Mouse (Mus musculus) 3134 (cell line): ENCODE data around the gene Cemip.

Experiments
- DNase-seq: peaks from one replicate; pipeline ENCODE4 v3.0.0-alpha.2; 2011; ENCODE audit warnings: low spot score; ENCODE audit not compliant: insufficient read length; ENCODE audit errors: extremely low read depth

Cemip gene

GRCm38 (mm10) chr7:83976413-83976958 lies 109.8 kb downstream of the Cemip start:
- DNase-seq, result peak; percentile 36

- DNase-seq, result peak; percentile 16
Observed at GRCm38 (mm10) chr7:83975283-83975682, 111.0 kb downstream of the Cemip start.

GRCm38 (mm10) chr7:83972485-83972884 lies 113.8 kb downstream of the Cemip start:
- DNase-seq, result no peak

GRCm38 (mm10) chr7:83966047-83966818 lies 120.1 kb downstream of the Cemip start:
- DNase-seq, result no peak

- no peak for DNase-seq
Observed at GRCm38 (mm10) chr7:83965181-83965580, 121.1 kb downstream of the Cemip start.

GRCm38 (mm10) chr7:83952511-83952910 lies 133.8 kb downstream of the Cemip start:
- peak; percentile 69 for DNase-seq

- no peak for DNase-seq
Observed at GRCm38 (mm10) chr7:83951327-83951726, 135.0 kb downstream of the Cemip start.

GRCm38 (mm10) chr7:83949662-83950061 lies 136.6 kb downstream of the Cemip start:
- no peak for DNase-seq

- no peak for DNase-seq
Observed at GRCm38 (mm10) chr7:83948743-83949142, 137.6 kb downstream of the Cemip start.

- DNase-seq, result peak; percentile 52
Observed at GRCm38 (mm10) chr7:83941701-83942101, 144.6 kb downstream of the Cemip start.

- no peak for DNase-seq
Observed at GRCm38 (mm10) chr7:83940136-83940535, 146.2 kb downstream of the Cemip start.

GRCm38 (mm10) chr7:83939017-83939721 lies 147.1 kb downstream of the Cemip start:
- DNase-seq, result peak; percentile 57

- no peak for DNase-seq
Observed at GRCm38 (mm10) chr7:83921637-83922036, 164.7 kb downstream of the Cemip start.

GRCm38 (mm10) chr7:83920241-83920640 lies 166.1 kb downstream of the Cemip start:
- no peak for DNase-seq

- DNase-seq, result no peak
Observed at GRCm38 (mm10) chr7:83914566-83914965, 171.7 kb downstream of the Cemip start.

GRCm38 (mm10) chr7:83913995-83914394 lies 172.3 kb downstream of the Cemip start:
- no peak for DNase-seq

- DNase-seq, result no peak
Observed at GRCm38 (mm10) chr7:83913405-83913932, 172.8 kb downstream of the Cemip start.

- no peak for DNase-seq
Observed at GRCm38 (mm10) chr7:83911909-83912308, 174.4 kb downstream of the Cemip start.

- no peak for DNase-seq
Observed at GRCm38 (mm10) chr7:83904831-83905230, 181.5 kb downstream of the Cemip start.

- no peak for DNase-seq
Observed at GRCm38 (mm10) chr7:83902296-83903145, 183.8 kb downstream of the Cemip start.

GRCm38 (mm10) chr7:83901425-83901824 lies 184.9 kb downstream of the Cemip start:
- no peak for DNase-seq
